Mouse (Mus musculus) fibroblast of lung, adult 2 months (primary cell): ENCODE data around the gene Tmem233.

Experiments used
- DNase-seq: peaks from one replicate; pipeline ENCODE4 v3.0.0-alpha.2; 2011; ENCODE audit warnings: low read depth

The Tmem233 gene

DNA sequence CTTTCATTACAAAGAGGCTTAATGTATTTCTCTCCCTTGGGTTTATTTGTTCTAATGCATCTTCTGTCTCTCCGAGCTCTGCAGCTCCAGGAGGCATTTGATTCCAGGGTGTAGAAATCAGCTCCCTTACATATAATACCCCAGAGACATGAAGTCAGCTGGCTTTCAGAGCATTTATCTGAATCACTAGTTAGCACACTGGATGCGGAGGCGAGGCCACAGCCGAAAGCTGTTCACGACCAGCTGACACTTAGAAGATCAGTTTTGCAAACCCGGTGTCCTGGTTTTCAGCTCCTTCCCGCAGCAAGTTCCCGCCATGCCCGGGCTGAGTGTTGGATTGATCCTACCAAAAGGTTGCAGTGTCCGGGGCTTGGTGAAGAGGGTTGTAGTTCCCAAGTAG, 78.8 kb downstream of the Tmem233 start:
- no peak for DNase-seq

DNA sequence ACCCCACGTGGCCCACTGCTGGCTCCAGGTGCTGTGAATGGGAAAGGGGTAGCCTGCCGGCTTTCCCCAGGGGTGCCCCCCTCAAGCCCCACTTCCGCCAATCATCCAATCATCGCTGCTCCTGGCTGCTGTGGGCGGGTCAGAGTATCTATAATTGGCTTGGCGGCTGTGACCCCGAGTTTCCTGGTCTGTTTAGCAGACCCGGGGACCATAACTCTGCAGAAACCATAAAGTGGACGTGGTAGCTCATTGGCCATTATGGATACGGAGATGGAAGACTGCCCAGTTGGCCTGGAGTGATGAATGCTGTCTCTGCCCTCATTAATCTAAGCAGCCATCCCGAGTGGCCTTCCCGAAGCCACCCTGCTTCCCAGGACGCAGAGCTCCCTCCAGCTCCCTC, 79.2 kb downstream of the Tmem233 start:
- DNase-seq = no peak

DNA sequence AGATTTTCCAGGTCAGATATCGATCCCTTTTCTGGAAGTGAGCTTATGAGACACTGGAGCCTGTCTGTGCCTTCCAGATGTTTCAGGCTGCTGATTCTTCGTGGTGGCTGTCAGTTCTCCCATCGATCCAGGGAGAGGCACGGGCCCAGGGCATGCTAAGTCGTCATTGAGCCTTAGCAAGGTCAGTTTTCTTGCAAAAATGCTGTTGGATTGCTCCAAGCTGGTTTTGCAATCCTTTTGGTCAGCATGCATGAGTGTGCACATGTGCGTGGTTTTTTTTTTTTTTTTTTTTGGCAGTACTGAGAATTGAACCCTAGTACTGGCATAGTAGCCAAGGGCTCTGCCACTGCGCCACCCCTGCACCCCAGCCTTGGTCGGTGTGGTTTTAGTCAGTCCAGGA, 79.9 kb downstream of the Tmem233 start:
- DNase-seq = no peak

DNA sequence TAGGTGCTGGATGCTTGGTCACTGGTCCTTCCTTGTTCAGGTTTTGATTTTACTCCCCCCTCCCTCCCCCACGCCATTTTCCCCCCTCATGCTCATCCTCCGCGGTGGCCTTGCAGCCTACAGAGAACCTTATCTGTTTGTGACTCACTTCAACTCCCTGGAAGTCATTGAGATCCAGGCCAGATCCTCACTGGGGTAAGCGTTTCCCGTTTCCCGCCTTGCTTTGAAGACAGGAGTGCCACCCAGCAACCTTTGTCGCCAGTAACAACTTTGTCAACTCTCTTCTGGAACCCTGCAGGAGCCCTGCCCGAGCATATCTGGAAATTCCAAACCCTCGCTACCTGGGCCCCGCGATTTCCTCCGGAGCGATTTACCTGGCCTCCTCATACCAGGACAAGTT, 85.7 kb downstream of the Tmem233 start:
- no peak for DNase-seq

DNA sequence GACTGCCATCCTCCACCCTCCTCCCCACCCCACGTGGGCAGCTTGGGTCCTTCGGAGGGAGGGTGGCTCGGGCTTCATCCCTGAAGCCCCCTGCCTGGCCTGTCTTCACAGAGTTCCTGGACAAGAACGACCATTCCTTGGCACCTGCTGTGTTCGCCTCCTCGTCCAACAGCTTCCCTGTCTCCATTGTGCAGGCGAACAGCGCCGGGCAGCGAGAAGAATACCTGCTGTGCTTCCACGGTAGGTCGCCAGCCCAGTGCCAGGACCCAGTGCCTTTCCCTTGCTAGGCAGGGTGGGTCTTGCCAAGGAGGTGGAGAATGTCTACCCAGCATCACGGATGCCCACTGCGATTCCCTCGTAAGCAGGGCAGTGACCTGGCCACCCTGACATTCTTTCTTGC, 88.9 kb downstream of the Tmem233 start:
- no peak for DNase-seq

DNA sequence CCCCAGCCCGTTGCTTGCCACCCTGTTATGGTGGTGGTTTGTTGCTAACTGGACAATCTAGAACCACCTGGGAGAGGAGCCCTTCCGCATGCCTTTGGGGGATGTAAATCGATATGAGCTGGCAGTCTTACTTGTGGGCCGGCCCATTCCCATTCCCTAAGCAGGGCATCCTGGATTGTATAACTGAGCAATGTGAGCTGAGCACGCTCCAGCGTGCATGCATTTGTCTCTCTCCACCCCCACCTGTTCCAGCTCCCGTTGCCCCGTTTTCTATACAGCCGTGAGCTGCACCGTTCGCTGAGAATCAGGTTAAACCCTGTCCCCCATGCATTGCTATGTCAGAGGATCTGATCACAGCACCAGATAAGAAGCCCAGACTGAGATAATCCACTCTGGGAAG, 91.3 kb downstream of the Tmem233 start:
- DNase-seq = no peak
